Mouse (Mus musculus) E14TG2a.4 (cell line): ENCODE results near the gene Aldh2.
A peak's percentile ranks its signal among the peaks of the same experiment; 100 is the strongest.

Experiments
- H3K27me3 ChIP-seq: 2 replicates; pipeline ENCODE4 v1.6.1; 2014; ENCODE audit warnings: low read length, control low read depth; ENCODE audit not compliant: insufficient read depth
- H3K36me3 ChIP-seq: 2 replicates; pipeline ENCODE4 v1.6.1; 2014; ENCODE audit warnings: low read length, control low read depth; ENCODE audit not compliant: insufficient read depth
- H3K4me1 ChIP-seq: replicated peaks from 2 replicates; pipeline ENCODE4 v1.6.1; 2014; ENCODE audit warnings: low read depth, low read length, control low read depth
- H3K4me3 ChIP-seq: replicated peaks from 2 replicates; pipeline ENCODE4 v1.5.1; 2014; ENCODE audit warnings: mild to moderate bottlenecking, low read length
- H3K9me3 ChIP-seq: 2 replicates; pipeline ENCODE4 v1.6.1; 2014; ENCODE audit warnings: low read length, control low read depth
- CTCF ChIP-seq: conservative IDR thresholded peaks from 2 replicates; pipeline ENCODE4 v1.5.1; 2014; ENCODE audit warnings: low read length
- NANOG ChIP-seq: IDR thresholded peaks from 2 replicates; pipeline ENCODE4 v1.6.1; 2014; ENCODE audit warnings: borderline replicate concordance, low read length, mixed read lengths
- POU5F1 ChIP-seq: IDR thresholded peaks from 2 replicates; pipeline ENCODE4 v1.6.1; 2014; ENCODE audit warnings: low read length, borderline replicate concordance

The Aldh2 gene

DNA sequence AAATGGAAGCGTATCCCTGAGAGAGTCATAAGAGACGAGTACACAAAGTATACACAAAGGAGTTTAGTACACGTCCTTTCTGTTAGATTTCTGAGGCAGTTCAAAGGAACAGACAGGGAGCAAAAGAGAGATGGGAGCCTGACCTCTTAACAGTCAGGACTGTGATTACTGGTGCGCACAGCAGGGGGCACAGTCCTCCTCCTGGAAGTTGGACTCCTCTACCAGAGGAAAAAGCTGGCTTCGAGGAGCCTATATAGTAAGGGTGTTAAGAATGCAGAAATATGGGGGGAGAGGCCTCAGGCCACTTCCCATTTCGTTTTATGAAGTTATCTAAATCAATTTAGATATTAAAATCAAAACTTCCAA is 47.1 kb downstream of the Aldh2 start:
- Histone ChIP-seq H3K4me3 (peak overlapping the region; percentile 98), H3K36me3 (peaks cover 17% of the 10 kb centered on the region), H3K27me3 (no peaks in the 10 kb centered on the region), H3K9me3 (no peaks in the 10 kb centered on the region), H3K4me1 (peaks cover 45% of the 10 kb centered on the region)
- no peak for TF ChIP-seq NANOG
- no peak for TF ChIP-seq POU5F1
- TF ChIP-seq CTCF, result 0 out of 2 replicates have a peak, but pooled peaks have one; percentile 3

GRCm38 (mm10) chr5:121545793-121546529 is 47.7 kb downstream of the Aldh2 start, which contains the start of gene Mapkapk5:
TSS of gene Mapkapk5 (minus strand) at chr5:121545905.
- Histone ChIP-seq H3K4me1 (peaks cover 50% of the 10 kb centered on the region), H3K27me3 (no peaks in the 10 kb centered on the region), H3K36me3 (peaks cover 17% of the 10 kb centered on the region), H3K4me3 (peak within 1 kb of the TSS; percentile 98), H3K9me3 (no peaks in the 10 kb centered on the region)
- no peak for TF ChIP-seq NANOG
- no peak for TF ChIP-seq POU5F1
- TF ChIP-seq CTCF, result no peak

DNA sequence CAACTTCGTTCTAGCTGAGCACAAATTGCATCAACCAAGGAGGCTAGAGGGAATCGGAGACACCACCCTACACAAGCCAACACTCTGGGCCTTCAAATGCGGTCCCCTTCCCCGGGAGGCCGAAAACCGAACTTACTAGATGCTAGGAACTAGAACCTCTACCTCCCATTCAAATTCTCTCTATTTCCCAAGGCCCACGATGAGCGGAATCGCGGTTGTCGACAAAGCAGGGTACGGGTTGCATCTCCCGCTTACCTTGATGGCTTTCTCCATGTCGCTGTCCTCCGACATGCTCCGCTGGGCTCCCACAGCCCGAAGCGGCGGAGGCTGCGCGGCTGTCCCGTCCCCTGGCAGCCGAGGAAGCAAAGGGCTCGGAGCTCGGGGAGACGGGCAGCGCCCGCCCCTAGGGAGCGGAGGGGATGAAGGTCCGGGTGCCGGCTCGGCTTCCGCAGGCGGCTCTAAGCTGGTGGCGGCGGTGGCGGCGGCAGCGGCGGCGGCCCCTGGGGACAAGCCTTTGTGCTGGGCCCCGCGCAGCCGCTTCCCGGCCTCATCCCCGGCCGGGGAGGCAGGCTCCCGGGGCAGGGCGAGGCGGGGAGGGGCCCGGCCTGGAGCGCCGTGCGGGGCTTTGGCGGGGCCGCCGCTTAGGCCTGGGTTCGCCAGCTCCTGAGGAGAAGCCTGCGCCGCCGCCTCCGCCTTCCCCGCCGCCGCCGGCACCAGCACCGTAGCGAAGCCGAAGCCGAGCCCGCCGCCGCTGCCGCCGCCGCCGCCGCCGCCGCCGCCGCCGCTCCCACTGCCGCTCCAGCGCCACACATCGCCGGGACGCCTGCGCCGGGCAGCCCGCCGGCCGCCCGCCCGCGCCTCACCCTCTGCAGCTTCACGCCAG is 48.5 kb downstream of the Aldh2 start, which contains the start of the genes Adam1a and Gm42878:
Adam1a (minus strand) TSS at position 573 of the 883 bp plus-strand sequence.
Gm42878 (minus strand) TSS at position 573 of the 883 bp plus-strand sequence.
- TF ChIP-seq POU5F1, result no peak
- Histone ChIP-seq H3K27me3 (no peaks in the 10 kb centered on the region), H3K4me1 (peaks cover 58% of the 10 kb centered on the region), H3K9me3 (no peaks in the 10 kb centered on the region), H3K4me3 (peak within 1 kb of the TSS; percentile 98), H3K36me3 (peaks cover 17% of the 10 kb centered on the region)

DNA sequence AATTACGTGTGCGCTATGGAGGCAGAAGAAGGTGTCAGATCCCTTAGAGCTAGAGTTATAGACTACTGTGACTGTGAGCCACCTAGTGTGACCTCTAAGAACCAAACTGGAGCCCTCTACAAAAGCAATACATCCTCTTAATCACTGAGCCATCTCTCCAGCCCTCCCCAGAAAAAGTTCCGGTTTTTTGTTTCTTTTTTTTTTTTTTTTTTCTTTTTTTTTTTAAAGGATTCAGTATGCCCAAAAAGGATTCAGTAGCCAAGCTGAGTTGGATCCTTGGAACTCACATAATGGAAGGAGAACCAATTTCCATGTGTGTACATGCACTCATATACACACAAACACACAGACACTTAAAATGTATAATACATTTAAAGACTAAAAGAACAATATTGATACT is 50.3 kb downstream of the Aldh2 start:
- 0 out of 2 replicates have a peak overlapping the region, but pooled peaks have one; percentile 17 for H3K4me3 ChIP-seq
- H3K36me3 ChIP-seq, result peaks cover 25% of the 10 kb centered on the region
- TF ChIP-seq NANOG, result no peak
- TF ChIP-seq POU5F1, result no peak
- TF ChIP-seq CTCF, result no peak
- no peaks in the 10 kb centered on the region for H3K27me3 ChIP-seq
- peaks cover 76% of the 10 kb centered on the region for H3K4me1 ChIP-seq
- H3K9me3 ChIP-seq, result no peaks in the 10 kb centered on the region

DNA sequence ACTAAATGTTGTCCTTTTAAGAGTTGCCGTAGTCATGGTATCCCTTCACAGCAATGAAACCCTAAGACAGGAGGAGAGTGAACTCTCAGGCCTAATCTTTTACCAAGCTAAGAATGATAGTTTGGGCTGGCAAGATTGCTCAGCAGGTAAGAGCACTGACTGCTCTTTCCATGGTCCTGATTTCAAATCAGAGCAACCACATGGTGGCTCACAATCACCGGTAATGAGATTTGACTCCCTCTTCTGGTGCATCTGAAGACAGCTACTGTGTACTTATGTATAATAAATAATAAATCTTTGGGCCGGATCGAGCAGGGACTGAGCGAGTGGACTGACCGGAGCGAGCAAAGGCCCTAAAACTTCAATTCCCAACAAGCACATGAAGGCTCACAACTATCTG is 52.4 kb downstream of the Aldh2 start:
- Histone ChIP-seq H3K4me1 (peaks cover 86% of the 10 kb centered on the region), H3K27me3 (no peaks in the 10 kb centered on the region), H3K4me3 (0 out of 2 replicates have a peak overlapping the region, but pooled peaks have one; percentile 13), H3K36me3 (peaks cover 31% of the 10 kb centered on the region), H3K9me3 (no peaks in the 10 kb centered on the region)
- TF ChIP-seq NANOG, result no peak
- TF ChIP-seq CTCF, result no peak
- no peak for TF ChIP-seq POU5F1

- Histone ChIP-seq H3K36me3 (peaks cover 42% of the 10 kb centered on the region), H3K27me3 (no peaks in the 10 kb centered on the region), H3K9me3 (no peaks in the 10 kb centered on the region), H3K4me1 (peaks cover 97% of the 10 kb centered on the region), H3K4me3 (peak overlapping the region; percentile 13; the same call in 1 of the 2 replicates)
- TF ChIP-seq CTCF, result no peak
- 0 out of 2 replicates have a peak, but pooled peaks have one; percentile 17 for TF ChIP-seq NANOG
- TF ChIP-seq POU5F1, result no peak
Measured at GRCm38 (mm10) chr5:121540066-121540465, 53.6 kb downstream of the Aldh2 start.

DNA sequence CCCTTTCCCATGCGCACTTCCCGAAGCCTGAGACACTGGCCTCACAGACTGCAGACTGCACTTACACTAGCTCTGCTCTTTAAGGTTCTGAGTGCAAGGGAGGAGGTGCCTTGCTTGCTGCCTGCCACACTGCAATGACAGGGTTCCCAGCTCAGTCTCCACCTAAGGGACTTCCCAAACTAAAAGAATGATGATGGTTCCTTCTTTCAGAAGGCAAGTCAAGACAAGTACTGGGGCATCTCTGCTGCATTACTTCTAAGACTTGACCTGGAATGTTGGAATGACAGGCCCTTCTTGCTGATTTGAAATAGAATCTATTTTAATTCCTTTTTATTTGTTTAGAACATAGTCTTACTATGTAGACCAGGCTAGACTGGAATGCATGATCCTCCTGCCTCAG is 56.0 kb downstream of the Aldh2 start:
- no peak for TF ChIP-seq POU5F1
- TF ChIP-seq NANOG, result no peak
- TF ChIP-seq CTCF, result no peak
- Histone ChIP-seq H3K36me3 (peaks cover 65% of the 10 kb centered on the region), H3K27me3 (no peaks in the 10 kb centered on the region), H3K4me1 (peaks cover 96% of the 10 kb centered on the region), H3K9me3 (no peaks in the 10 kb centered on the region), H3K4me3 (peak overlapping the region; percentile 49)

DNA sequence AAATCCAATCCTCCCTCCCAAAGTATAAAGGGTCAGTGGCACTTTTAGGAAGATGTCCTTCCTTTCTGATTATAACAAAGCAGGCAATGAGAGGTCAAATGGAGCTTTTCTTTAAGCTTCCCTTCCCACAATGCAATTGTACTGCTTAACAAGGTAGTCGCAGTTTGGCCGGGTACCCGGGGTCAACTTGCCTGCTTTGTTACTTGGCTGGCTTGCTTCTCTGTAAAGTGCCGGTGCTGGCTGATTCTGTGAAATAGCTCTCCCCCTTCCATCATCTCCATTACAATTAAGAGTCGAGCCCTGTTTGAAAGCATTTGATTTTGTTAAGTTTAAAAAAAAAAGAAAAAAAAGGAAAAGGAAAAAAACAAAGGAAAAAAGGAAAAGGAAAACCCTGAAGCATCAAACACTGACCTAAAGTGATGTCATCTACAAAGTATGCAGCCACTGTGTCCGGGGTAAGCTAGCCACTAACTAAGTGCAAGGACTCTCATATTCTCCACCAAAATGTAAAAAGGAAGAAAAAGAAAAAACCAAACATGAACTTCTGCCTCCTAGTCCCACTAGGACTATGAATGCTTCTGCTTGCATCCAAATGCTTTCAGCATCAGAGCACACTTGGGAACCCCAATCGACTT is 56.6 kb downstream of the Aldh2 start:
- TF ChIP-seq NANOG, result no peak; the same call in 1 of the 2 replicates
- no peak for TF ChIP-seq CTCF
- no peak for TF ChIP-seq POU5F1
- H3K36me3 ChIP-seq, result peaks cover 70% of the 10 kb centered on the region
- peaks cover 96% of the 10 kb centered on the region for H3K4me1 ChIP-seq
- H3K9me3 ChIP-seq, result no peaks in the 10 kb centered on the region
- H3K4me3 ChIP-seq, result peak overlapping the region; percentile 49
- no peaks in the 10 kb centered on the region for H3K27me3 ChIP-seq
